Mouse (Mus musculus) heart, embryonic 16.5 days (tissue): ENCODE data around the gene Nabp2. TPM values are rescaled to one million over a fixed set of nuclear protein-coding genes. Genes with fewer than 3 reads are reported as not detected.

Experiments used
- ATAC-seq: fragments of 200-750 bp; cut with Nextera tagmentation; replicated peaks from 2 replicates; pipeline ENCODE4 v1.8.0; 2017; ENCODE audit warnings: moderate number of reproducible peaks; ENCODE audit not compliant: insufficient read depth, low FRiP score; ENCODE audit errors: extremely low read depth
- H3K27ac ChIP-seq: fragments of 300-500 bp; sonication (generic); 2 replicates; pipeline ENCODE4 v1.5.1; 2014; ENCODE audit warnings: mild to moderate bottlenecking, low read length, control low read depth, moderate library complexity
- H3K27me3 ChIP-seq: fragments of 300-500 bp; sonication (generic); 2 replicates; pipeline ENCODE4 v1.6.1; 2014; ENCODE audit warnings: low read length, mixed read lengths; ENCODE audit not compliant: control insufficient read depth, insufficient read depth
- H3K36me3 ChIP-seq: fragments of 300-500 bp; sonication (generic); 2 replicates; pipeline ENCODE4 v1.6.1; 2014; ENCODE audit not compliant: control insufficient read depth, insufficient read depth
- H3K4me1 ChIP-seq: fragments of 300-500 bp; sonication (generic); 2 replicates; pipeline ENCODE4 v1.6.1; 2014; ENCODE audit warnings: low read length, mixed read lengths; ENCODE audit not compliant: control insufficient read depth, insufficient read depth
- H3K4me2 ChIP-seq: fragments of 300-500 bp; sonication (generic); 2 replicates; pipeline ENCODE4 v1.6.1; 2014; ENCODE audit warnings: low read depth, mild to moderate bottlenecking, control low read depth, low read length
- H3K4me3 ChIP-seq: fragments of 300-500 bp; sonication (generic); 2 replicates; pipeline ENCODE4 v1.5.1; 2014; ENCODE audit warnings: mild to moderate bottlenecking, control low read depth, low read length
- H3K9ac ChIP-seq: fragments of 300-500 bp; sonication (generic); 2 replicates; pipeline ENCODE4 v1.6.1; 2014; ENCODE audit warnings: low read length, control low read depth
- H3K9me3 ChIP-seq: fragments of 300-500 bp; sonication (generic); replicated peaks from 2 replicates; pipeline ENCODE4 v1.6.1; 2016; ENCODE audit warnings: low read length; ENCODE audit not compliant: control insufficient read depth
- WGBS: fragments of 180-500 bp; shearing (Covaris S2); extraction: QIAGEN DNeasy Blood & Tissue Kit; methylation state at CpG from one replicate; pipeline ENCODE4 v1.1.7; 2014; 5-methylcytosine and 5-hydroxymethylcytosine counted together
- polyA plus RNA-seq: library from polyadenylated mRNA; unstranded; fragments of >200 nt; fragmentation: Nextera tagmentation; extraction: Ambion mirVana; gene quantifications from 2 replicates; pipeline ENCODE4 v1.2.1, GENCODE M21; 2015

Nabp2 gene
- polyA plus RNA-seq, 1 experiment from 2014 or later, result 55.9 TPM

DNA sequence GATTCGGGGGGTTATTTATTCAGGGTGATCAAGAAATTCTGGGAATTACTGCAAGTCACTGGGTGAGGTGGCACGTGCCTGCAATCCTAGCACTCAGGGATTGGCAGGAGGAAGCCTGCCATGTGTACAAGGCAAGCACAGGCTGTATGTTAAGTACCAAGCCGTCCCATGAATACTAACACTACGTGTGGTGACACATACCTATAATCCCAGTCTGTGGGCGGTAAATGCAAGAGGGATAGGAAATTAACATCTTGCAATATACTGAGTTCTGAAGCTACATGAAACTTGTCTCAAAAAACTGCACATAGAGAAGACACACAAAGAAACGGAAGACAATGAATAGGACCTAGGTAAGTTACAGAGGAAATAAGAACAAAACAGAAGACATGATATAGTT lies 39.7 kb upstream of the Nabp2 start:
- no peak overlapping the region for H3K4me3 ChIP-seq
- no peak overlapping the region for H3K4me2 ChIP-seq
- no peak overlapping the region for H3K27ac ChIP-seq
- no peak overlapping the region for H3K9ac ChIP-seq
- no peaks in the 10 kb centered on the region for H3K36me3 ChIP-seq
- no peaks in the 10 kb centered on the region for H3K4me1 ChIP-seq
- H3K9me3 ChIP-seq, result no peaks in the 10 kb centered on the region
- no peak for ATAC-seq
- no peaks in the 10 kb centered on the region for H3K27me3 ChIP-seq
- 76% methylated on average over 6 of the region's 6 CpGs for WGBS

DNA sequence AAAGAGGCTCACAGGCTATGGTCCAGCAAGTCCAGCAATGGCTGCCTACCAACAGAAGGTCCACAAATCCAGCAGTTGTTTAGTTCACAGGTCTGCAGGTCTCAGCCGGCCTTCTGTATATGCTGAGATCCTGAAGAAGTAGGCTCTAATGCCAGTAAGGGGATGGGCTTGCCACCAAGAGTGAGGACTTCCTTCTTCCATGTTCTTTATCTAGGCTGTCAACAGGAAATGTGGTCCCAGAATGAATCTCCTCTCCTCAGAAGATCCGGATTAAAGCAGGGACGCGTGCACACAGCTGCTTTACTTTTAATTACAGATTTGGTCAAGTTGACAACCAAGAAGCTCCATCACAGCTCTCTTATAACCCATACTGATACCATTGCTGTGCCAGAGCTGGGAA lies 34.1 kb upstream of the Nabp2 start:
- WGBS, result 62% methylated on average over 4 of the region's 4 CpGs
- H3K36me3 ChIP-seq, result 0 out of 2 replicates have a peak, but pooled peaks cover 3% of the 10 kb centered on the region
- H3K4me3 ChIP-seq, result no peak overlapping the region
- ATAC-seq, result no peak
- no peak overlapping the region for H3K4me2 ChIP-seq
- no peaks in the 10 kb centered on the region for H3K9me3 ChIP-seq
- no peaks in the 10 kb centered on the region for H3K4me1 ChIP-seq
- H3K27ac ChIP-seq, result no peak overlapping the region
- H3K9ac ChIP-seq, result no peak overlapping the region
- no peaks in the 10 kb centered on the region for H3K27me3 ChIP-seq

DNA sequence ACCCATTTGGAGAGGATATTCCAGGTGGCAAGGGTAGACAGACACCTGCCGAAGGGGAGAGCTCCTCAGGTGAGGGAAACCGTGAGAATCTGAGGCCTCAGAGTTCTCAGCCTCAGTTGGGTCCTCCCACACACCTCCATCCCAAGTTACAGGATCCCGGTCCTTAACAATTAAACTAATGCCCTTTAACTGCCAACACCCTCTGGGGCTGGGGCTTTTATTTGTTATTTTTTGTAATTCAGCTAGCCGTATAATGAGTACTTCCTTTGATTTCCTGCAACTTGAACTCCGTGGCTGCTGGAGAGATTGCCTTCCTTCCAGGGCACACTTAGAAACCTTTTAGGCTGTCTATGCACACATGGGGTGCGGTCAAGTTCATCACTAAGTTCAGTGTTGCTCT lies 33.1 kb upstream of the Nabp2 start:
- 67% methylated on average over 6 of the region's 6 CpGs for WGBS

DNA sequence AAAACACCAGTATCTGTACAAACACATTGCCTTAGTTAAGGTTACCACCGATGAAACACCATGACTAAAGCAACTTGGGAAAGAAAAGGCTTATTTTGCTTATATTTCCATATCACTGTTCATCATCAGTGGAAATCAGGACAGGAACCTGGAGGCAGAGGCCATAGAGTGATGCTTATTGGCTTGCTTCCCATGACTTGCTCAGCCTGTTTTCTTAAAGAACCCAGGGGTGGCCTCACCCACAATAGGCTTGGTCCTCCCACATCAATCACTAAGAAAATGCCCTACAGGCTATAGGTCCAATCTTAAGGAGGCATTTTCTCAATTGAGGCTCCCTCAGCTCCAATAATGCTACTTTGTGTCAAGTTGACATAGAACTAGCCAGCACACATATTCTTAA lies 31.4 kb upstream of the Nabp2 start:
- Histone ChIP-seq H3K9me3 (no peaks in the 10 kb centered on the region), H3K27ac (no peak overlapping the region), H3K4me3 (no peak overlapping the region), H3K9ac (no peak overlapping the region), H3K4me2 (no peak overlapping the region), H3K27me3 (no peaks in the 10 kb centered on the region), H3K4me1 (no peaks in the 10 kb centered on the region), H3K36me3 (peaks cover 18% of the 10 kb centered on the region)
- no peak for ATAC-seq
- WGBS, result 91% methylated on average over 1 of the region's 1 CpGs

More for the DNA sequence above, 33.1 kb upstream of the Nabp2 start:
- Histone ChIP-seq H3K9me3 (no peaks in the 10 kb centered on the region), H3K27ac (no peak overlapping the region), H3K4me3 (no peak overlapping the region), H3K36me3 (peaks cover 7% of the 10 kb centered on the region; the same call in 1 of the 2 replicates), H3K4me1 (no peaks in the 10 kb centered on the region), H3K27me3 (no peaks in the 10 kb centered on the region), H3K4me2 (no peak overlapping the region), H3K9ac (no peak overlapping the region)
- ATAC-seq, result no peak

DNA sequence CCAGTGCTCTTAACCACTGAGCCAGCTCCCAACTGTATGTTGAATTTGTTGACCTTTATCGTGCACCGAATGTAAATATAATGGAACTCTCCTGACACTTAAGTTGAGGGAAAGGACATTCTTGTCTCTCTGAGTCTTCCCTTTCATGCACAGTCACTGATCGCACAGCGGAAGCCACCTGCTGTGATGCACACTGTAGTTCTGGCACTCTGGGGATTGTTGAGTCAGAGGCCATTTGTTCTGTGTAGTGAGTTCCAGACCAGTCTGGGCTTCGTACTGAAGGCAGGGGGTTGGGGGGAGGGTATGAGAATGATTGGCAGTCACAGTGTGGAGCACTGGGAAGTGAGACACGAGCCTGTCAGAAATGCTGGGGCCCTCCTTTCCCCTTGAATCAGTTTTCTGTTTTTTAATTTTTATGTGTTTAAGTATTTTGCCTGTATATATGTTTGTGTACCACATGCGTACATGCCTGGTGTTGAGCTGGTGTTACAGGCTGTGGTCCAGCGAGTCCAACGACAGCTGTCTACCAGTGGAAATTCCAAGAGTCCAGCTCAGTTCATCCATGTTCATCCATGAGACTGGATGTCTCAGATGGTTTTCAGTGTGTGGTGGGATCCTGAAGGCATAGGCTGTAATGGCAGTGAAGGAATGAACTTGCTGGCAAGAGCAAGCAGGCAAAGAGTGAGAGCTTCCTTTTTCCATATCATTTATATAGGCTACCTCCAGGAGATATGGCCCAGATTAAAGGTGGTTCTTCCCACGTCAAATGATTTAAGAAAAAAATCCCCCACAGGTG lies 30.2 kb upstream of the Nabp2 start:
- H3K4me2 ChIP-seq, result no peak overlapping the region
- no peaks in the 10 kb centered on the region for H3K9me3 ChIP-seq
- 90% methylated on average over 10 of the region's 10 CpGs for WGBS
- H3K4me3 ChIP-seq, result no peak overlapping the region
- H3K36me3 ChIP-seq, result peaks cover 26% of the 10 kb centered on the region
- no peak overlapping the region for H3K27ac ChIP-seq
- no peak for ATAC-seq
- H3K4me1 ChIP-seq, result no peaks in the 10 kb centered on the region
- H3K9ac ChIP-seq, result no peak overlapping the region
- no peaks in the 10 kb centered on the region for H3K27me3 ChIP-seq

DNA sequence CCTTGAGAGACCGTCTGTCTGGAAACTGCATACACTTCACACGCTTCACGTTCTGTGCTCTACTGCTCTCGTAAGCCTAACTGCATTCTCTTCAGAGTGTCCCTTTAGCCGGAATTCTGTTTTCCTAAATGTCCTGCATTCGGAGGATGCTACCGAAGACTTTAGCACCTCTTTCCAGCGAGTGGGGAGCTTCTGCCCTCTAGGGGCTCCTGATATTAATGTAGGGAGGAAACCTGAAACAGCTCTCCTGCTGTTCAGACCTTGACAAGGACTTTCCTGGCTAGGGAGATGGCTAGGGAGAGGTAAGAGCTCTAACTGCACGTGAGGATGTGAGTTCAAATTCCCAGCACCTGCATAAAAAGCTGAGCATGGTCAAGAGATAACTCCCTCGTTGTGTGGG lies 29.1 kb upstream of the Nabp2 start:
- Histone ChIP-seq H3K4me1 (peaks cover 9% of the 10 kb centered on the region), H3K36me3 (peaks cover 34% of the 10 kb centered on the region), H3K4me2 (no peak overlapping the region), H3K27me3 (no peaks in the 10 kb centered on the region), H3K9me3 (no peaks in the 10 kb centered on the region), H3K27ac (no peak overlapping the region), H3K4me3 (no peak overlapping the region), H3K9ac (no peak overlapping the region)
- no peak for ATAC-seq
- 56% methylated on average over 10 of the region's 10 CpGs for WGBS

DNA sequence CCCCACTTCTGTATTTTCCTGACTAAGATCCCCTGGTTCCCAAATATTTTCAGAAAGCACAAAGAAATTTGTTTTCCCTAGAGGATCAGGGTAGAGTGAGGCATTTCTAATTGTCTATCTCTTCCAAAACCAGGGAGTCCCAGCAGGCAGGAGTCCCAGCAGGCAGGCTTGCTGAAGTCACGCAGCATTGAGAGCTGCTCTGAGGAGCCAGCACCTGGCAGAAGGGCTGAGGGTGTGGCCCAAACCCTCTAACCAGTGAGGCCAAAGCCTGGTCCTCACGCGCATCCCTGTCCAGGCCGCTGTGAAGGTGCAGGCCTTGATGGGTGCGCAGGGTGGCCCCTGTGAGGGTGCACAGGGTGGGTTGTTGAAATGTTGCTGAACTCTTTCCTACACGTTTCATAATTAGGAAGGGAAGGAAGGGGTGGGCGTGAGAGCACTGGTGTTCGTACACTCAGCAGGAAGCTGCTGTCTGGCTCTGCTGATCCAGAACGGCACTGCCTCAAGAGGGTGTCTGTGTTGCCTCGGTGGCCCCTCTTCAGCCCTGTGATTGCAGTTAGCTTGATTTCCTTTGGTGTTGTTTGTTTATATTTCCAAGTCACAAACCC lies 27.5 kb upstream of the Nabp2 start:
- peaks cover 16% of the 10 kb centered on the region for H3K4me1 ChIP-seq
- H3K4me3 ChIP-seq, result no peak overlapping the region
- H3K9ac ChIP-seq, result no peak overlapping the region
- H3K4me2 ChIP-seq, result no peak overlapping the region
- H3K27ac ChIP-seq, result no peak overlapping the region
- no peaks in the 10 kb centered on the region for H3K9me3 ChIP-seq
- WGBS, result 68% methylated on average over 10 of the region's 10 CpGs
- ATAC-seq, result no peak; the same call in 1 of the 2 replicates
- peaks cover 34% of the 10 kb centered on the region for H3K36me3 ChIP-seq
- H3K27me3 ChIP-seq, result no peaks in the 10 kb centered on the region

DNA sequence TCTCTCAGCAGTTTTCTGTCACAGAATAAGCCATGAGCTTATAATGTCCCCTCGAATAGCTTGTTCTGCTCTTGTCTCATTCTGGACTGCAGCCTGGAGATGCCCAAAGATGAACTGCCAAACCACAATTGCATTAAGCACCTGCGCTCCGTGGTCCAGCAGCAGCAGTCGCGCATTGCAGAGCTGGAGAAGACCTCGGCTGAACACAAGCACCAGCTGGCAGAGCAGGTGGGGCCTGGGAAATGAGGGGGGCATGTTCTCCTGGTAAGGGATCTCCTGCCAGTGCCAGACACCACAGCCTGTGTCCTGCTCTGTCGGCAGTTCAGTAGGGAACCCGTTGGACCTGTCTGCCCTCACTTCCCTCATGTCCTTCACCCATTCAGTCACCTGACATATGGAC lies 25.1 kb upstream of the Nabp2 start:
- 87% methylated on average over 8 of the region's 8 CpGs for WGBS
- Histone ChIP-seq H3K9me3 (no peaks in the 10 kb centered on the region), H3K27ac (no peak overlapping the region; the same call in 1 of the 2 replicates), H3K4me1 (peaks cover 16% of the 10 kb centered on the region), H3K27me3 (no peaks in the 10 kb centered on the region), H3K36me3 (peaks cover 34% of the 10 kb centered on the region), H3K4me2 (no peak overlapping the region), H3K9ac (no peak overlapping the region), H3K4me3 (no peak overlapping the region)
- ATAC-seq, result no peak

DNA sequence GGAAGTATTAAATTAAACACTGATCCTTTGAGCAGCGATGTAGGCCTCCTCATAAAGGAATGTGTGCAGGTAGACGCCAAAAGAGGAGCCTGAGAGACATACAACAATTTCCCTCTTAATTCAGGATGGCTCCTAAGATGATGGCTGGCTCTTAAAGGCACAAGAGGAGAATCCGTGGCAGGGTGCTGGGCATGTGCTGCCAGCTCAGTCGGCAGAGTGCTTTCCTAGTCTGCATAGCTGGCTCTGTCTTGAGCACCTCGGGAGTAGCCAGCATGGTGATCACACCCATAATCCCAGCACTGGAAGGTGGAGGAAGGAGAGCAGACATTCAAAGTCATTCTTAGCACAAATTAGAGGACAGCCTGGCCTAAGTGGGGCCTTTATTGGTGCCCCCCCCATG lies 24.6 kb upstream of the Nabp2 start:
- Histone ChIP-seq H3K9me3 (no peaks in the 10 kb centered on the region), H3K9ac (peak overlapping the region; percentile 45), H3K36me3 (peaks cover 34% of the 10 kb centered on the region), H3K4me2 (no peak overlapping the region), H3K27me3 (no peaks in the 10 kb centered on the region), H3K27ac (peak overlapping the region; percentile 82), H3K4me3 (no peak overlapping the region), H3K4me1 (peaks cover 16% of the 10 kb centered on the region)
- 78% methylated on average over 5 of the region's 5 CpGs for WGBS
- ATAC-seq, result no peak
